Mouse (Mus musculus) lung, postnatal 0 days (tissue): ENCODE data around the gene Fto.

Experiments used
- CTCF ChIP-seq: IDR thresholded peaks from 2 replicates; pipeline ENCODE4 v1.5.1; 2016; ENCODE audit warnings: antibody characterized with exemption, mild to moderate bottlenecking
- EP300 ChIP-seq: IDR thresholded peaks from 2 replicates; pipeline ENCODE4 v1.6.1; 2016; ENCODE audit warnings: antibody characterized with exemption, mild to moderate bottlenecking, control low read depth

DNA sequence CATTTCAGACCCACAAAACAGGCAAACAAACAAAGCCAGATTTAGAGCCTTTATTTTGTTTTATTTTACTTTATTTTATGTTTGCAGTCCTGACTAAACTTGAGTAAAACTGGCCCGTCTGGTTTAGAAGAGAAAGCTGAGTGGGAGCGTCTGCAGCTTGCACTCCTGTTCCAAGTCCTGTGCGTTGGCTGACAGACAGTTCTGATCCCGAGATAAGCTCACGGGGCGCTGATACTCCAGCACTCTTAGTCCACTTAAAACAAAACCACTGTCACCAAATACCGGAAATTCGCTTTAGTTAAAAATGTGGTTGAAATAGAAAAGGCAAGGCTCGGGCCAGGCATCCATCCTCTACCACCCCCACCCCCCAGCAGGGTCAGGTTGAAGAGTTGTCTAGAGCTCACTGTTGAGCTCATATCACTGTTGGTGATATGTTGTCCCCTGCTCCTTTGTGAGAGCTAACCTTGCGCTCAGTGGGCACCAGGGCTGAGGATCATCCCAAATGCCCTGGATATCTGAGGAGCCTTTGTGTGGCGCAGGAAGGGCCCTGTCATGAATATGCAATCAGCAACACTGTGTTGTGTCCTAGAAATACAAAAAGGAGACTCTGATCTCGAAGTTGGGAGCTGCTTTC lies 252.7 kb downstream of the Fto start:
- TF ChIP-seq CTCF (no peak), EP300 (no peak)
